Mouse (Mus musculus) brown adipose tissue, adult 24 weeks (tissue): ENCODE measurements around the gene Ybey. TPM values are rescaled to one million over a fixed set of nuclear protein-coding genes. Genes with fewer than 3 reads are reported as not detected.

Experiments
- polyA plus RNA-seq: library from polyadenylated mRNA; stranded (reverse); fragments of >200 nt; gene quantifications from 2 replicates; pipeline ENCODE4 v1.2.4, GENCODE M21; 2012; ENCODE audit not compliant: missing spikeins, insufficient read depth, insufficient read length

Ybey gene
- polyA plus RNA-seq, 1 experiment = 2.9 TPM

Other genes starting within 250 kb of the Ybey start
- gene Prmt2, start 231.2 kb downstream of the Ybey start, polyA plus RNA-seq = 11.6 and 14.1 TPM in 2 replicates
- gene S100b, start 215.3 kb downstream of the Ybey start, polyA plus RNA-seq = 263 and 317 TPM in 2 replicates
- gene Dip2a, start 123.8 kb downstream of the Ybey start, polyA plus RNA-seq = 15.9 TPM in 2 replicates
- gene AC141477.1, start 28.7 kb downstream of the Ybey start, polyA plus RNA-seq = not detected in 2 replicates
- 4.7 and 5.6 TPM in 2 replicates for gene Pcnt, start 26.3 kb downstream of the Ybey start, polyA plus RNA-seq
- not detected in 2 replicates for gene 2610028H24Rik, start 20.0 kb downstream of the Ybey start, polyA plus RNA-seq
- gene Mcm3ap, start 187 bp downstream of the Ybey start, polyA plus RNA-seq = 17.3 and 20.4 TPM in 2 replicates
- gene Lss, start 62.5 kb upstream of the Ybey start, polyA plus RNA-seq = 28.3 and 42.6 TPM in 2 replicates
- gene Spatc1l, start 93.2 kb upstream of the Ybey start, polyA plus RNA-seq = not detected in 2 replicates
- gene Ftcd, start 106.5 kb upstream of the Ybey start, polyA plus RNA-seq = not detected in 2 replicates
- 34.7 and 42.3 TPM in 2 replicates for gene Col6a2, start 154.5 kb upstream of the Ybey start, polyA plus RNA-seq